Mouse (Mus musculus): ENCODE data around the gene Grk1.

Gene Grk1

DNA sequence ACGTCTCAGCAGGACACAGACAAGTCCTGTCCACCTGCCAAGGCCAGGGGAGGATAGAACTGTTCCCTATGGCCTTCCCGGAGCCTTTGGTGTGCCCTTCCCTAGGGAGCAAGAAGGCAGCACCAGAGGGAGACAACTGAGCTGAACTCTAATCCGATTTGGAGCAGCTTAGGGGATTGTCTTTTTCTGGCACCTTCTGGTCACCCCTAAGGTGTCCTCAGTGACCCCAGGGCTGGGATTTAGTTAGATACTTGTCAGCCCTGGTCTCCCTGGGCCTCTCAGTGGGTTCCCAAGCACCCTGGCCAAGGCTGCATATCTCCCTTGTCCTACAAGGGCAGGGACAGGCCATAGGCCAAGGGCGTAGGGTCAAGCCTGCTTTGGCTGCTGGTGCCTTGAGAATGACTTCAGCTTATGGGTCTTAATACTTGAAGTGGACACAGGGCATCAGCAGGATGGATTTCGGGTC, at the start of gene Grk1:
Grk1 (plus strand) TSS at position 416 of the 466 bp plus-strand sequence.
- no peak for DNase-seq (ENCODE audit: low read depth, low spot score)

DNA sequence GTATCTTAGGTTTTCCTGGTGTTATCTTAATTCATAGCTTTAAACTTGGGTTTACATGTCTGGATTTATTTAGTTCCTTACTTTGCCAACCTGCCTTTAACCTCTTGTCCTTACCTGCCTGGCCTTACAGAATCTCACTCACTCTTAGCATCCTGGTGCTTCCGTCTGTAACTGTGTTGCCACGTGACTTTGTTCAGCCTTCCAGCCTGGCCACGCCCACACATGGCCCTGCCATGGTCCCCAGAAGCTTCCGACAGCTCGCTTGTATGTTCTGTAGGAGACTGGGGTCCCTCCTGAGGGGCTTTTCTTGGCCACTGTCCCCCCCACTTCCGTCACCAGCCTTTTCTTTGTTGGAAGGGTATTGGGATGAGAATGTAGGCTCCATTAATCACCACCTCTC, 48.7 kb upstream of the Grk1 start:
- no peak for DNase-seq (ENCODE audit: low read depth, low spot score)

DNA sequence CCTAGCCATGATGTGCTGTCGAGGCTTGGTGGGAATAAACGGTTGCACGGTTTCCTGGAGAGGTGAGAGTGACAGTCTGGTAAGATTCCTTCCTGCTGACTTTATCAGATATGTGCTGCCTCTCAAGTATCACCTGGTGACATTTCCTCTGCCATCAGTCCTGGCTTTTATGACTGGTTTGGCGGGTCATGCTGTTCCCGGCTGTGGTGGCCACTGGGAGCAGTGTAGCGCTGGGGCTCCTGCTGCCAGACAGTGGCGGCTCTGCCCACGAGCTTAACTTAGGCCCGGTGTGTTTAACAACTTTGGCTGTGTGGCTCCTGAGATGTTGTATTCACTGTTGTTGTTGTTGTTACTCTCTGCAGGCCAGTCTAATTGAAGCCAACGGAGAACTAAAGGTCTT, 48.2 kb upstream of the Grk1 start:
- DNase-seq (ENCODE audit: low read depth, low spot score) = no peak

DNA sequence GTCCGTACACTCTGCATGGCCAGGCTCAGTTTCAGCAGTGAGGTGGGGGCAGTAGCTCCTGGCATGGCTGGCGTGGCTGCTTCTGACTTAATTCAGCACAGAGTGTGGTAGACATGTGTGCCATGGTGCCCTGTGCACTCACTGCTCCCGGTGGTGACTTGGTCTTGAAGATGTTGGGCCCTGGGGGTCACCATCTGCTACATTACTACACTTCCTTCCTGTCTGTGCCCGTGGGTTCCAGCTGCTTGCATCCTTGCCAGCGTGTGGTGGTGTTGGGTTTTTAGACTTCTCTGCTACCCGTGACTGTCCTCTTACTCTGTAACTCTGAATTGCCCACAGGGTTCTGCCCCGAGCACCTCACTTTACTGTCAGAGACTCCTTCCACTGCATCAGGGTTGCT, 44.7 kb upstream of the Grk1 start:
- DNase-seq (ENCODE audit: low read depth, low spot score) = no peak

DNA sequence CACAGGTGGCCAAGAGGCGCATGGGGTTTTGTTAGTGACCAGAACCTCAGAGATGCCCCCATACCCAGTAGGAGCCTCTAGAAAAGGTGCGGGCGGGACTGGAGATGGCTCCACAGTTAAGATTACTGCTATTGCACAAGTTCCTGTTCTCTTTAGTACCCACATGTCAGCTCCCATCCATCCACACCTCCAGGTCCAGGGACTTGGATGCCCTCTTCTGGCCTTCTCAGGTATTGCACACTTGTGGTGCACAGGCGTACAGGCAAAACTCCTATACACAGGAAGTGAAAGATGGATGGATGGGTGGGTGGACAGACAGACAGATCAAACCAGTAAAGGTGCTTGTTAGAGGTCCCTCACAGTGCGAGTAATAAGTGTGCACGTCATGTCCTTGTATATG, 43.0 kb upstream of the Grk1 start:
- DNase-seq (ENCODE audit: low read depth, low spot score) = no peak

DNA sequence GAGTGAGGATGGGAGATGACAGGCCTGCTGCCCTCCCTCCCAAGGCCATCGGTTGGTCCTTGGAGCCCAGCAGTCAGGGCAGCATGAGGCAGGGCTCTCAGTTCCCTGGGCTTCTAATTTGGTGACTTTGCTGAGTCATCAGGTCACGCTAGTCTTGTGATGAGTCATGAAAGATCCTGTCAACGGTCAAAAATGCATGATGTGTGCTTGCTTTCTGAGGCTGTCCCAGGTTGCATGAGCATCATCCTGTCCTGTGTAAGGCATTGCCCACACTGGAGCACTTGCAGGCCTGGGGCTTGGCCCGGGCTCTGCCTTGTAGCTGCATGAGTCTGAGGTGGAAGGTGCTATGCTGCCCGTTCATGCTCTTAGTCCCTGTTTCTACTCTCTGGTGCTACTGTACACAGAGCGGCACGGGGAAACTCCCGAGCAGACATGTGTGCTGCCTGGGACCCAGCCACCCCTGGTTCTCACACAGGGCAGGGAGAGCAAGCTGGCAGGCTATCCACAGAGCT, 31.7 kb upstream of the Grk1 start:
- DNase-seq (ENCODE audit: low read depth, low spot score) = no peak

DNA sequence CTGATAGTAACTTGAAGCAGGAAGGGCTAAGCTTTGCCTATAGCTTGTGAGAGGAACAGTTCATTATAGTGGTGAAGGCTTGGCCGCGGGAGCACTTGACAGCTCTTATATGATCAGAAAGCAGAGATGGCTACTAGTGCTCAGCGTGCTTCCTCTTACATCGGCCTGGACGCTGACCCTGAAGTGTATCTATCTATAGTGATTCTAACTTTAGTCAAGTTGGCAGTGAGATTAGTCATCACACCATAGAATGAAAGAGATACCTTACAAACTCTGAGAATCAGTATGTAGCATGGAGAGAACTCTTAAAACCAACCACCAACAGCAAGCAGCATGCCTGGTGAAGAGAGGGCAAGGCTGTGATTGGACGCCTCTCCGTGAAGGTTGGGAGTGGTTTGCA, 23.3 kb upstream of the Grk1 start:
- DNase-seq (ENCODE audit: low read depth, low spot score) = no peak

DNA sequence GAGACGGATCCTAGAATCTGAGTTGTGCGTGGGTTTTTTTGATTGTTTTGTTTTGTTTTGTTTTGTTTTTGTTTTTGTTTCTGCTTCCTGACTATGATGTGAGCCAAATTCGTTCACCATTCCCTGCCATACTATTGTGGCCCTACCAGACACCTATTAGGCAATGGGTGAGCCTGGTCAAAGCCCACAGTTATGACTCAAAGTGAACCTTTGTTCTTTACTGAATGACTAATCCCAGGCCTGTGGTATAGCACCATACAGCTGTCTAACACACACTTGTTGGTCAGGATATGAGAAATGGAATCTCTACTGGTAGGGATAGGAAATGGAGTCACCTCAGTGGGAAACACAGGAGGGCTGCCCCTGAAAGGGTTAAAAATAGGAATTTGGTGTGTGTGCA, 22.3 kb upstream of the Grk1 start:
- no peak for DNase-seq (ENCODE audit: low read depth, low spot score)

DNA sequence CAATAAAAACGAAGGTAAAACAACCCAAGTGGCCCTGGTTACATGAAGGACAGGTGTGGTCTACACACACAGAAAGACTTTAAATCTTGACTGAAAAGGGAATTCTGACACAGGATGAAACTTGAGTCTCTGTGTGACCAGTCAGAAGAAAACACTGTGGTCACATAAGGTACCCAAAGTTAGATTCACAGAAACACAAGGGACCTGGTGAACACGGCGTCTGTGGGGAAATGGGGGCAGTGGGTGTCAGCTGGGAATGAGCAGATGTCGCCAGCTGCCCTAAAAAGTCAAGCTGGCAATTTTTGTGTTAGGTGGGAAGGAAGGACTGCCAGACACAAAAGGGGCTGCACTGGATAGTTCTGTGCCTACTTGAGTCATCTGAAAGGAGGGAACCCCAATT, 21.9 kb upstream of the Grk1 start:
- DNase-seq (ENCODE audit: low read depth, low spot score) = no peak

DNA sequence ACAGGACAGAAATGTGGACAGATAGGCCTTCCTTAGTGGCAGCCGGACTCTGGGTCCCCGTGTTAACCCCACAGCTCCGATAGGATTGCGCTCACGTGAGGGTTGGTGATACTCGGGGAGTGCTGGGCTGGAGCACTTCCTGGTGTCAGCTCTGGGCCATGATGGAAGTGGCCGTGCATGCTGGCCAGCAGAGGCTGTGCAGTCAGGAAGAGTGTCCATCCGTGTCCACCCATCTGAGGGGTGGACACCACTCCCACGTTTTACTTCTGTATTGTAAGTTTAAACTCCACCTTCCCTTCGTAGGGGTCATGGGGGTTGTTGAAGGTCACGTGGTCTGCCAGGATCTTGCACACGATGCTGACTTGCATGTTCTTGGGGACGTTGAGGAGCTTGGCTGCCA, 18.5 kb upstream of the Grk1 start:
- DNase-seq (ENCODE audit: low read depth, low spot score) = no peak

DNA sequence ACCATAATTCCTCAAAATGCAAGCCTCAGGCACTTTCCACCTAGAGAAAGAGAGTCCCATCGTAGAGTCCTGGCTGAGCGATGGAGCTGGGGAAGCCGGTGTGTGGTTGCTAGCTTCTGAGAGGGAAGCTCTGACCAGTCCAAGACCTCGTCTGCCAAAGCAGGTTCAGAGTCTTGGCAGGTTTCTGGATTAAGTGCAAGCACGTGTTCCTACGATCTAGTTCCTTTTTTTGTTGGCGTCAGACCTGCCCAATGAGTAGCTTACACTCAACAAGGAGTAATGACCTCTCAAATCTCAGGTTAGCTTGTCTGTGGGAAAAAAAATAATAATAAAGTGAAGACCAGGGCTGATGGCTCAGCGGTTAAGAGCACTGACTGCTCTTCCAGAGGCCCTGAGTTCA, 17.2 kb upstream of the Grk1 start:
- no peak for DNase-seq (ENCODE audit: low read depth, low spot score)

DNA sequence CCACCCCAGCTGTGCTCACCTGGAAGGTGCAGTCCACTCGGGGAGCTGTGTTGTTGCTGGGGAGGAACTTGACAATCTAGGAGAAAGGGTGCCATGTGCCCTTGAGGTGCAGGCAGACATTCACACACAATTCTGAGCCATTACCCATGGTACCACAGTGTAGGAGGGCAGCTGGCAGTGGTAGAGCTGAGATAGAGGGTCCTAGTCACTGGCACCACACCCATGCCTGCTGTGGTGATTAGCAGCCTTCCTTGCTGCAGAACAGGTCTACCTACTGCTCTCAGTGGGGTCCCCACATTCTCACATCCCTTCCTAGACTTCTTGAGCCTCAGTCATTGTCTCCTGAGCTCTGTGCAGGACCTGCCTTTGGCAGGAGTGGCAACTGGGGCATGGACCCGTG, 16.1 kb upstream of the Grk1 start:
- DNase-seq (ENCODE audit: low read depth, low spot score) = no peak

DNA sequence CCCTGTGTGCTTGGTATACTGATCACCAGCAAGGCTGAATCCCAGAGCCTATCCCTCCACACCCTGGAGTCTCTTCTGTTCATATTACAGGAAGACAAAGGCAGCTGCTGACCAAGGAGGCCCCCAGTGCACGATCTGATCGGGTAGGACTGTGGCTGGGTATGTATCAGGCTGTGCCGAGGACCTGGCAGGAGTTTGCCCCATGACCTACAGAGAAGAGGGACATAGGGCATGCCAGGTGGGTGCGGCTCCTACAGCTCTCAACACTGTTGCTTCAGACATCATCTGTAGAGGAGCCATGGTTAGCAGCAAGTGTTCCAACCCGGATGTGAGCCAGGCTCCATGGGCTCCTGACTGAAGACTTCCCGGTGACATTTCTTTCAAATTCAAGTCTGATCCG, 11.0 kb upstream of the Grk1 start:
- DNase-seq (ENCODE audit: low read depth, low spot score) = no peak

DNA sequence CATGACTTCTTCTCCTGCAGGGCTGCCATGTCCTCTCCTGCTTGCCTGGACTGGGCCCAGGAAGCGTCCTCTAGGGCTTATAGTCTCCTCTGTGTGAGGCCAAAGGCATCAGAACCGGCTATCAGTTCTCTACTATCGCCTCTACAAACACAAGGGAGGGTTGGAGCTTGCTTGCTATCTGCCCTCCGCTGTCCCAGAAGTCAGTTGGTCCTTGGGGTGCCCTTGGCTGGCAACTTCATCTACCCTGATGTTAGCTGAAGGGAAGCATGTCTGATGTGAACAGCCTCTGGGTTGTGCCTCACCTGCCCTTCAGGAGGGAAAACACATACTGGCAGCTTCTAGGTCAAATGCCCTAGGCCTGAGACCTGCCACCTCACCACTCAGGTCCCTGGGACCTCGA, 8.2 kb upstream of the Grk1 start, which contains the start of gene Atp4b:
Atp4b (minus strand) TSS at position 101 of the 400 bp plus-strand sequence.
- DNase-seq (ENCODE audit: low read depth, low spot score) = no peak

DNA sequence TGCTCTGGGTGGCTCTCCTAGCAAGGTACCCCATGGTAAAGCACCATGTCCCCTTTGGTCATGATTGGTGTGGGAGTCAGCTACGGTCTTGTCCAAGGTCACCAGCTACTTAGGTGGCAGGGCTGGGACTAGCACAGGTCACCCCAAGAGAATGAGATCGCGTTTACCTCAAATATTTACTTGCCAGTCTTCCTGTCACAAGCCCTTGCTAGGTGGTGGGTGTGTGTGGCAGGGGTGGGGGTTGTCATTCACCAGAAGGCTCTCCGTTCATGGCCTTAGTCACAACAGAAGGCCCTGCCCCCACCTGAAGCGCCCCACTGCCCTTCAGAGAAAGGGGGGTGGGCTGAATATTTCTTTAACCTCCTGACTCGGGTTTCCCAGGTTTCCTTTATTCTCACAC, 1.4 kb upstream of the Grk1 start:
- no peak for DNase-seq (ENCODE audit: low read depth, low spot score)

DNA sequence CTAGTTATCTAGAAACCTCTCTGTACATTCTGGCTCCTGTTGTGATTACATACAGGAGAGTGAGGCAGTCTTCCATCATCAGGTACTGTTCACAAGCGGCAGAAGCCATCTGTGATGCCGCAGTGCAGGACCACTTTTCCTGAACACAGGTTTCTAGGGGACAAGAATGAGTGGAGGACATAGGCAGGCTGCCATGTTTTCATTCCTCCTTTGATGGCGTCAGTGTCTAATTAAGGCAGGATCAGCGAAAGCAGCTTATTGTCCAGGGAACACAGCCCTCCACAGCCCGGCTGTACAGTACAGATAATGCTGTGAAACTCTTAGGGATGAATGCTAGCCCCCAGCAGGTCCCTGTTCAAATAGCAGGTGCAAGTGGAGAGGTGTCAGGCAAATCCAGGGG, 1.1 kb downstream of the Grk1 start:
- no peak for DNase-seq (ENCODE audit: low read depth, low spot score)

DNA sequence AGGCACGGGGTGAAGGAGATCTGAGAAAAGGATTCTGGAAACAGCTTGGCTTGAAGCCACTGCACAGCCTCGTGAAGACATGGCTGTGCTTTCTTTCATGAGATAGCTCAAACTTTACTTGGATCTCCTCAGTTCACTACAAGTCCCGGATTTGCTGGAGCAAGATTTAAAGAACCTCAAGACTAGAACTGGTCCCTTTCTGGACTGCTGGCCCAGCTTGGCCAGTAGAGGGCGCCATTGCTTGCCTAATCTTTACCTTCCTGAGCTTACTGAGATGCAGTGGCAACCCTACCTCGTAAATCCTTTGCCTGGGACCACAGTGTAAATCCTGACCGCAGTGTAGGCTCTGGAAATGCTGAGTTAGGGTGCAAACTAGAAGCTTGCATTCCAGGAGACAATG, 6.7 kb downstream of the Grk1 start:
- peak; percentile 29 for DNase-seq (ENCODE audit: low read depth, low spot score)

DNA sequence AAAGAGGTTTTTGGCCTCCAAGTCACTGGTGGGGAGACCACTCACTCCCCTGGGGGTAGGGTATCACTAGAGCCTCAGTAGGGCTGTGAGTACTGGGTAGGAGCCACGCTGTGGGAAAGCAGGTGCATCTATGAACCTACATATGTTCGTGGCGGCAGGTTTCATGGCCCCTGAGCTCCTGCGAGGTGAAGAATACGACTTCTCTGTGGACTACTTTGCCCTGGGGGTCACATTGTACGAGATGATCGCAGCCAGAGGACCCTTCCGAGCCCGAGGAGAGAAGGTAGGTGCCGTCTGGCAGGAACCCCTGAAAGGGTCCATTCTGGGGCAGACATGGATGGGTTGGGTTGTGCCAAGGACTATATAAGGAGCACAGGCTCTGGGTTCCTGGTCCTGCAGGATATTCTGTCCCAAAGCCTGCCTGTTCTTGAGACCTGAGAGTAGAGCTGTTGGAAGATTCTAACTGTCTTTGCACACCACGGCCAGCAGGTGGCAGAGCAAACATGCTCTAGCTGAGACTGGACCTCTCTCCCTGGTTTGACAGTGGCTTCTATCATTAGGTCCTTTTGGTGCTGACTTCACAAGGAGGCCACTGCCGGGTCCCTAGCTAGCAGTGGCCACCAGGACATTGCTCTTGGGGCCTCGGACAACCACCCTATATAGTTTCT, 8.1 kb downstream of the Grk1 start:
- DNase-seq (ENCODE audit: low read depth, low spot score) = peak; percentile 12

DNA sequence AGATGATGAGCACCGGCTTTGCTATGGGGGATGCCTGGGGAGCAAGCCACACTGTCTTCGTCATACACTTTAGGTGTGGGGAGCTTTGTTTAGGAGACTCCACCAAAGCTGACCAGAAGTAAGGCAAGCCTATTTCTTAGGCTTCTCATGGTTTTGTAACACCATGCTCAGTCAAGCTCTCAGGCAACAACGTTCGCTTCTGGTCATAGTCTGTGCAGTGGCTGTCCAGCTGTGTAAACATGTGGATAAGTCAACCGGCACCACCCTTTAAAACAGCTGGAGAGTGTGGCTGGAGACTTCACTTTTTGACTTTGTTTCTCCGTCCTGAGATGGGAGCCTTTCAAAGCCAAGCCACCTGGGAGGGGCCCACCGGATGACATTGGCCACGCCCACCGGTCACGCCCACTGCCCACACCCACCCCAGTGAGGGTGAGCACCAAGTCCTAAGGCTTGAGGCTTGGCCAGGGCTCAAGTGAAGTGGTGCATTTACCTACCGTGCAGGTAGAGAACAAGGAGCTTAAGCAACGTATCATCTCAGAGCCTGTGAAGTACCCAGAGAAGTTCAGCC, 9.0 kb downstream of the Grk1 start:
- DNase-seq (ENCODE audit: low read depth, low spot score) = no peak

DNA sequence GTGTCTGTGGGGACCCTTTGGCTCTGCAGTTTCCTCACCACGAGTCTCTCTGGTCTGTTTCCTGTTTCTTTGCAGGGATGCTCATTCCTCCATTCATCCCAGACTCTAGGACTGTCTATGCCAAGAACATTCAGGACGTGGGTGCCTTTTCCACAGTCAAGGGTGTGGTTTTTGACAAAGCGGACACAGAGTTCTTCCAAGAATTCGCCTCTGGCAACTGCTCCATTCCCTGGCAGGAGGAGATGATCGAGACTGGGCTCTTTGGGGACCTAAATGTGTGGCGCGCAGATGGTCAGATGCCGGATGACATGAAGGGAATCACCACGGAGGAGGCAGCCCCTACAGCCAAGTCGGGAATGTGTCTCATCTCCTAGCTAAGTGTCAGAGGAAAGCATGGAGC, 11.0 kb downstream of the Grk1 start:
- DNase-seq (ENCODE audit: low read depth, low spot score) = peak; percentile 39

DNA sequence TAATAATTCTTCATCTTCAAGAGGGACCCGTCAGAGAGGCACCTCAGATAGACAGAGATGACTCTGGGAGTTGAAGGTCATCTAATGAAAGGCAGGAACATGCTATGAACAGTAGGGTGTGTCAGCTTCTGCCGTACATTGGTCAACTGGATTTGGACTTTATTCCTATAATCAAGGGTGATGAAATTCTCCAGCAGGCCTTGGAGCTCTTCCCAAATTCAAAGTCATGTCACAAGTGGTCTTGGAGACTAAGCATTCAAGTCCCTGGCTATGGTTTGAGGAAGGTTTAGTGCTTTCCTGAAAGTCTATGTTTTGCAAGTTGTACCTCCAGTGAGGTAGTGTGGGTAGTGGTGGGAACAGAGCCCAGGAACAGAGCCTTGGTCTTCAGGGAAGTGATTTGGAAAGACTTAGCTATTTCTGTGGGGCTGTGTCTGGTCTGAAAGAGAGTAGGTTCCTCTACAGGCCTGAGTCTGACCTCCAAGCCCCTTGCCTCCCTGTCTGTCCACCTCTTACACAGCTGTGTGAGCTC, 14.3 kb downstream of the Grk1 start:
- peak; percentile 18 for DNase-seq (ENCODE audit: low read depth, low spot score)

DNA sequence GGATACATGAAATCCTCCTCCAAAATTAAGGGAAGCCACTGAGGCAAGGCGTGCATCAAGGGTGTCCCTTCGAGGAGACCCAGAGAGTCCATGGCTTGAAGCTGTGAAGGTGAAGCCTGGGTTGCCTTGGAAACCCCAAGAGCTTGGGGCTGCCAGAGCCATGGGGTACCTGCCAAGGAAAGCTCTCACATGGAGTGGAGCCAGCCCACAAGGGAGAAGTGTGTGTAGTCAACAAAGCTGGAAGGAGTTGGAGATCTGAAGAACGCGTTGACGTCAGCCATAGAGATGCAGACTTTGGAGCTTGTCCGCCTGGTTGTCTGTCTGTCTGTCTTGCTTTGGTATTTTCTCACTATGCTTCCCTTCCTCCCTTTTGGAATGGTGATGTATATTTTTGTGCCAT, 16.1 kb downstream of the Grk1 start:
- DNase-seq (ENCODE audit: low read depth, low spot score) = peak; percentile 34

DNA sequence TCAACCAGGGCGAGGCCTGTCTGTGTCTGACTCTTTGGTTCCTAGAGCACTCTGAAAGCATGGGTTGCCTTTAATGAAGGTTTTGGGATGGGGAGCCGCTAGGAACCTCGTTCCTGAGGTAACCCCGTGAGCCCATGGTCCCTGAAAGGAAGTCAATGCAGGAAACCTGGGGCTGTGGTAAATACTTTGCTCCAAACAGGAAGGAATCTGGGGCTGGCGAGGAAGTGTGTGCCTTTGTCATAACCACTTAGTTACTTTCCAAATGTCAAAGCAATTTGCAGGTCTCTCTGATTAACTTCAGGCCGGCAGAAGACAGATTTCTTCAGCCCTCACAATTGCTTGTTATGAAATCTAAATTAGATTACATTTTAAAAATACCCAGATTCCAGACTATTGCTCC, 22.5 kb downstream of the Grk1 start:
- no peak for DNase-seq (ENCODE audit: low read depth, low spot score)

Data from telencephalon, adult 2 months (tissue).